Mouse (Mus musculus): ENCODE results near the gene Samd4b.

- no peak for TF ChIP-seq MAFK (IDR thresholded peaks at IDR 0.05; ENCODE audit: insufficient read depth, low read depth, low read length)
- TF ChIP-seq ZNF384 (IDR thresholded peaks at IDR 0.05; ENCODE audit: low read depth, low read length), result no peak
- no peak for TF ChIP-seq HCFC1 (IDR thresholded peaks at IDR 0.05; ENCODE audit: borderline replicate concordance, insufficient read depth, low read length)
- no peak for TF ChIP-seq CHD2 (IDR thresholded peaks at IDR 0.05; ENCODE audit: low read depth, low read length)
- no peak for TF ChIP-seq ZC3H11A (IDR thresholded peaks at IDR 0.05; ENCODE audit: borderline replicate concordance, low read depth, low read length)
These were observed 211.9 kb downstream of the Samd4b start for GRCm38 (mm10) chr7:28386007-28386406.
